Mouse (Mus musculus) lung, postnatal 0 days (tissue): ENCODE measurements around the gene Ptpro.

Experiments
- CTCF ChIP-seq: IDR thresholded peaks from 2 replicates; pipeline ENCODE4 v1.5.1; 2016; ENCODE audit warnings: antibody characterized with exemption, mild to moderate bottlenecking
- EP300 ChIP-seq: IDR thresholded peaks from 2 replicates; pipeline ENCODE4 v1.6.1; 2016; ENCODE audit warnings: antibody characterized with exemption, mild to moderate bottlenecking, control low read depth

DNA sequence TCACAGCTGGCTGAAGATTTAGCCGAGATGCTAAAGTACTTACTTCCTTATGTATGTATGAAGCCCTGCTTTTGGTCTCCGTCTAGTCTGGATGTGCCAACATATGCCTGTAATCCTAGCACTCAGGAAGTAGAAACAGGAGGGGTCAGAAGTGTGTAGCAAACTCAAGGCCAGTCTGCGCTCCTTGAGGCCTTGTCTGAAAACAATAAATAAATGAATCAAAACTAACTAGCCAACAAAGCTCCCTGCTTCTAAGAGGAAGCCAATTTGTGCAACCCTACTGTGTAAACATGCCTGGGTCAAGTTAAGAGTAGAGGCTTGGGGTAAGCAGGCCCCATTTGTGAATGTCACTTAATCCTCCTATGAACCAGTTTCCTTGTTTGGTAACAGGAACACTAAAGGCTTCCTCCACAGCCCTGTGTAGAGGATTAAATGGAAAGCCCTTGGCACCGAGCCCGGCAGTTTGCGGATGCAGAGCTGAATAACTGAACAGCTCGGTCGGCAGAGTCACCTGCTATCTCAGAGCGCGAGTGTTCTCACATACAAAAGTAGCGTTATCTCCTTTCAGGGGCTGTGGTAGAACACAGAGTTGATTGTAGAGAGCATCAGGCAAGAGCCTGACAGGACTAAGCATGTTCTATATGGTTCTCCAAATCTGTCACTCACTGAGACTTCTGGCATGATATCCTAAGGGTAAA lies 218.9 kb downstream of the Ptpro start:
- TF ChIP-seq CTCF (0 out of 2 replicates have a peak, but pooled peaks have one; percentile 9), EP300 (peak; percentile 76)
